Mouse (Mus musculus) urinary bladder, adult 18-20 months (tissue): ENCODE results near the gene Tbx10.
"Not testable (repeated sequence)": the region's sequence is repeated elsewhere in the genome, so short reads cannot be mapped to it uniquely, and the experiment has no call there.

Source experiments
- DNase-seq, 2 experiments: peaks; one replicate each; pipeline ENCODE4 v3.0.0; 2022; ENCODE audit warnings: low spot score in 2 of 2, mixed read lengths in 2 of 2

Gene Tbx10

DNA sequence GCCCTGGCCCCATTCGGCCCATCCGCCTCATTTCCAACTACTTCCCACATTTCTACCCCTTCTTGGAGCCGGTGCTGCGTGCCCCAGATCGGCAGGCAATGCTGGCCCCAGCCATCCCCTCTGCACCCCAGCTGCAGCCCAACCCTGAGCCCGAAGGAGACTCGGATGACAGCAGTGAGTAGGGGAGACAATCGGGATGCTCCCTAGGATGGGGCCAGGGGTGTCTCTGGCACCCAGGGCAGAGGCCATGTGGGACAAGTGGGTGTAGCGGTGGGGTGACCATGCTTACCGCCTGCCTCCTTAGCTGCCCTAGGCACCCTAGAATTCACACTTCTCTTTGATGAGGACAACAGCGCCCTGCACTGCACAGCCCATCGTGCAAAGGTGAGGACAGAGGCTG, 11.1 kb downstream of the Tbx10 start:
- no peak for DNase-seq

GRCm38 (mm10) chr19:4004331-4004730, 11.8 kb downstream of the Tbx10 start:
- DNase-seq, result no peak

GRCm38 (mm10) chr19:4005091-4005490, 12.5 kb downstream of the Tbx10 start:
- DNase-seq, result no peak

GRCm38 (mm10) chr19:4005971-4006370, 13.4 kb downstream of the Tbx10 start:
- DNase-seq, result no peak

GRCm38 (mm10) chr19:4011086-4011485, 18.5 kb downstream of the Tbx10 start:
- no peak for DNase-seq

DNA sequence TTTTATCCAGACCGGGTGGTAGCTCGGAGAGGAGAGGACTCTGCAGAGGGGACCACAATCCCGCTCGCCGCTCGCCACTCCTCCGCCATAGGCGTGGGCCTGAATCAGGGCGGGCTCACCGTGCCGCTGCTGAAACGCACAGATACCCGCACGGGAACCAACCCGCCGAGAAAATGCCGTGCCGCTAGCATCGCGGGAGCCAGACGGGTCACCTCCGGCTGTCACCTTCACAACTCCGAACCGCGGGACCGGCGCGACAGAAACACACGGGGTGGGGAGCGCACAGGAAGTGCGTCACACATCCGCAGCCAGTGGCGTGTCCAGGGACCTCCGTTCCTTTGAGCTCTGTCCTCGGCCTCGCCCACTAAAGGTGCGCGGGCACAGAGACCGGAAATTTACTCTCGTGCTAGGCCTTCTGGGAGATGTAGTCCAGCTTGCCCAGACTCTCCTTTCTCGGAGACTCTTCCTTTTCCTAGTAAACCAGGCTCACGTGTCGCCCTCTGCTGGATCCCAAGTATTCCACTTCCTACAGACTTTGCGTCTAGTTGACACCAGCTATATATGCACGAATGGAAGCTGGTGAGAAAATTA, 20.0 kb downstream of the Tbx10 start, which contains the start of gene Ndufv1:
Ndufv1 (minus strand) TSS at position 375 of the 591 bp plus-strand sequence.
- DNase-seq, result peak; percentile 85 to 95

- DNase-seq, result no peak
Measured at GRCm38 (mm10) chr19:4013066-4013465, 20.5 kb downstream of the Tbx10 start.

- no peak for DNase-seq
Measured at GRCm38 (mm10) chr19:4014802-4015201, 22.2 kb downstream of the Tbx10 start.

GRCm38 (mm10) chr19:4015635-4016034, 23.1 kb downstream of the Tbx10 start:
- no peak for DNase-seq

GRCm38 (mm10) chr19:4017921-4018587, 25.5 kb downstream of the Tbx10 start:
- no peak for DNase-seq

DNA sequence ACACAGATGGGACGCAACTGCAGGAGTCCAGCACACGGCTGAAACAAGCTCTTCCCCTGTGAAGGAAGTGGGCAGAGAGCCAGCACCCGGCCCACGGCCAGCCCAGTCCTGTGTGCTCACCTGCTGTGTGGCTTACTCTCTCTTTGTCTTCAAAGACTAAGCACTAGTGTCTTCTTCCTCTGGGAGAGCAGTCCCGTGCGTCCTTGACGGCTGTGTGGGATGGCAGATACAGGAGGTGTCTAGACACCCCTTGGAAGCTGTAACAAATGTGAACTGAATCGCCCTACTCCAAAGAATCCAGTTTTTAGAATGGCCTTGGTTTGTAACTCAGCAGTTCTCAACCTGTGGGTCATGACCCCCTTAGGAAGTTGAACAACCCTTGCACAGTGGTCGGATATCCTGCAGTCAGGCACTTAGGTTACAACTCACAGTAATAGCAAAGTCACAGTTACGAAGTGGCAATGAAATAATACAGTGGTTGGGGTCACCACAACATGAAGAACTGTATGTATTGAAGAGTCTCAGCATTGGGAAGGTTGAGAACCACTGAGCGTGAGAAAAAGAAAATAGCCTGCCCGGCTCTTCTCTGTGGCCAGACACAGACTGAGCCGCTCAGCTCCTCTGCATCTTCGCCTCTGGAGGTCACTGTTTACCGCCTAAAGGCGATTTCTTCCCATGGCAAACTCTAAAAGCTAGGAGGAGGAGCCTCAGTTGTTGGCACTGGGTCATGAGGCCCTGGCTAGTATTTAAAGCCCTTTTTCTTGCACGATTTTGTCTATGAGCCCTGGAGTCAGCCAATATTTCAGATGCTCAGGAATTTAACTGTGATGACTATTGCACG, 26.4 kb downstream of the Tbx10 start:
- peak; percentile 63 to 82 for DNase-seq

DNA sequence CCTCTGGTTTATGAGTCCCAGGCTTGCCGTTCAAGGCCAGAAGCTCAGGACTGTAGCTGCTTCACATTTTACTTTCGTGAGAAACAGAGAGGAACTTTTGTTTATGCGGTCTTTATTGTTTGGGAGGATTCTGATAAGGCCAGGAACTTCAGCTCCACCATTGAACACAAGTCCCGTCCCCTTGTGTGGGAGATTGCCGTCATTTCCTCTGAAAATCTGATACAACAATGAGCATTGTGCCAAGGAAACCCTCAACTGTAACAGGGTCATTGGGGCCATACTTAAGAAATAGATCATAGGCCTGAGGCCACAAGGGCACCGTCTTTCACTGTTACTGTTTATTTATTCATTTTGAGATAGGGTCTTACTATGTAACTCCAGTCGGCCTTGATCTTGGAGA, 30.6 kb downstream of the Tbx10 start:
- no peak for DNase-seq

- no peak for DNase-seq
Measured at GRCm38 (mm10) chr19:4027576-4027975, 35.0 kb downstream of the Tbx10 start.

DNA sequence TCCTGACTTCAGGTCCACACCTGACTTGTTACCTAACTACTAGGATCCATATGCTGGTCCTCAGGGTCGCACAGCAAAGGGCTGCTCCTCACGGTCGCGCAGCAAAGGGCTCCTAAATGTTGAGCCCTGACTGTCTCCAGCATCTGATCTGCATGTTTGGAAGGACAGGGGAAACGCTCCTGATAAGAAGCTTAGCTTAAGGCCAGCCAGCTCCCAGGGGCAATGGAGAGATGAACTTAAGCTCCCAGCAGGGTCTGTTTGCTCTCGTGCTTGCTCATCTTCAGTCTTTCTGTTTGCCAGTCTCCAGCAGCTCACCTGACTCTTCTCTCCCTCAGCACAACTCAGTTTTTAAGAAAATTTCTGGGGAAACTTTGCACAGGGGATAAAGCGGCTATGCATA, 40.1 kb downstream of the Tbx10 start:
- no peak for DNase-seq

DNA sequence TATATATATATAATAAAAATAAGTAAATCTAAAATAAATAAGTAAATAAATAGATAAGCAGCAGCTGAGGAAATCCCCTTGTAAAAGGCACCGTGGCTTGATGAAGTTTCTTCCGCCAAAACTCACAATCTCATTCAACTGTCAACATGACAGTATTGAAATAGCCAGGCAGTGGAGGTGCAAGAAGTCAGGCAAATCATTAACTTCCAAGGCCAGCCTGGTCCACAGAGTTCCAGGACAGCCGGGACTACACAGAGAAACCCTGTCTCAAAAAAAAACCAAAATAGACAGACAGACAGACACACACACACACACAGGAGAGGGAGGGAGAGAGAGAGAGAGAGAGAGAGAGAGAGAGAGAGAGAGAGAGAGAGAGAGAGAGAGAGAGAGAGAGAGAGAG, 40.7 kb downstream of the Tbx10 start:
- no peak for DNase-seq

- DNase-seq, result no peak
Measured at GRCm38 (mm10) chr19:4033742-4034141, 41.2 kb downstream of the Tbx10 start.

DNA sequence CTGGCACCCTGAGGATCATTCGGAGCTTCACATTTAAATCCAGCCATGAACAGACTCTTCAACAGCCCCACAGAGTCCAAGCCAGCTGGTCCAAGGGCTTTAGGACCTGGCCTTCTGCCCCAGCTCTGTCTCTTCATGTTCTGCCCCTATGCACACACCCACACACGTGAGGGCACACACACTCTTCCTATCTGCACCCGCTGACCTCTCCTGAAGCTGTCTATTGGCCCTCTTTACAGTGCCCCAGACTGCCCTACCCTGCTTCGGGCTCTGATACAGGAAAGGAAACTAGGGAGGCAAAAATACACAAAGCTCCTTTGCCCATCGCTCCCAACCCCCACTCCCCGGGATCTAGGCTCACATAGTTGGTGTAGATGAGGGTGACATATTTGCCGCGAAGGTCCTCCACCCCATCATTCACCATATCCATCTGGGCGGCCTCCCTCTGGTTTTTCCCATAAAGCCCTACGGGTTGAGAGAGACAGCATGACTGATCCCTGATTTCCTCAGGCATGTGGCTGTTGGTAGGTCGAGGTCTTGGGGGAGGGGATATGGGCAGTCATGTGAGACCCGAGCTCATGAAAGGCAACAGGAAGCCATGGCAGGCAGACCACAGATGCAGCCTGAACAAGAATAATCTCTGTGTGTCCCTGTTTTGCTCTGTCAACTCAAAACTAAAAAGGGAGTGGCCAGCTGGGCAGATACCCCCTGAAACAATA, 43.9 kb downstream of the Tbx10 start:
- no peak for DNase-seq

DNA sequence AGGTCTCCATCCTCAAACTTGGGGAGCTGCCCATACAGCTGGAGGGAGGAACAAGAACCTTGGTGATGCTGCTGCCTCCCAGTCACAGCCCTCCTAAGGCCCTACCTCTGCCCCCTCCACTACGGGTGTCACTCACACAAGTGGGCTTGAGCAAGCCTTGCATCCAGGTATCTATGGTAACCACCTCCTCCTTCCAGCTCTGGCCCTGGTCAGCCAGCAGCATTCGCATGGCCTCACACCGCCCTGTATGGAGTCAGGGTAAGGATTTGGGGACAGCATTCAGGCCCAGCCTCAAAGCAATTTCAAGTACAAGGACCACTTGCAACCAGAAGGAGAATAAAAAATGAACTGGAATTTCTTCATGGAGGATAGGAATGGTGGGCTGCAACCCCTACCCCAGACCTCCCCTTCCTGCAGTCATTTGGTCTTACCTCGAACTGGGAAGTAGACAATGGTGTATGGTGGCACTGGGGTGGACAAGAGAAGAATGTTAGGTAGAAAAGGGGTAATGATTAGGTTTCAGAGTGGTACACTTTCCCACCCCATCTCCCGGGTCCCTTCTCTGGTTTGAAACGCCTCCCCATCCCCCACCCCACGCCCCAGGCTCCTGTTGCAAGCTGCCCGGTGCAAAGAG, 44.7 kb downstream of the Tbx10 start:
- DNase-seq, result not testable (repeated sequence)

DNA sequence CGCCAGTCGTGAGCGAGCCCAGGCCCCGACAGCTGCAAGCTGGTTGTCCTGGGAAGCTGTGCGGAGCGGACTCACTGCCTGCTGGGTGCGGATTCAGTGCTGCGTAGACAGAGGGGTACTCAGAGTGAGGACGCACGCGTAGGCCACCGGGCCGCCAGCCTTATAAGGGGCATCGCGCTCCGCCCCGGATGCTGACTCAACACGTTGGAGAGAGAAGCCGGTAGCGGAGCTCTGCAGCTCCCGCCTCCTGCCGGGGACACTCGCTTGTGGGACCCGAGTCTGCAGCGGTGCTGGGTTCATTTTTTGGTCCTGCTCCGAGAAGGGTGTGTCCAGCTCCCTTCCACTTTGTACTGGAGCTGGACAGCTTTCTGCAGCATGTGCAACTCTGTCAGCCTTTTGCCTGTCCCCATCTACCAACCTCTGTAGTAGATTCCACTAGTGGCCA, 45.3 kb downstream of the Tbx10 start, which contains the start of gene Gstp1:
Gstp1 (minus strand) TSS at position 198 of the 445 bp plus-strand sequence.
- peak; percentile 87 to 90 for DNase-seq

- DNase-seq, result not testable (repeated sequence)
Measured at GRCm38 (mm10) chr19:4040941-4041340, 48.4 kb downstream of the Tbx10 start.

- not testable (repeated sequence) for DNase-seq
Measured at GRCm38 (mm10) chr19:4041500-4041899, 48.9 kb downstream of the Tbx10 start.
